In genomic region chr11:24618586-24618985, GRCm38 (mm10) we compare ENCODE assay signal across 18 mouse cellular contexts.
"Had no signal": no experiment of that assay in that cellular context is flagged by ENCODE, and none has a peak within 500 bp of the region (broad histone marks: within the 10 kb centered on the region; RNA-seq: fewer than 3 reads in every experiment).

No protein-coding gene starts in this region.

- H3K4me2 ChIP-seq: lung, embryonic 15.5 days; midbrain, embryonic 11.5 days; midbrain, embryonic 13.5 days; midbrain, embryonic 15.5 days; neural tube, embryonic 13.5 days; neural tube, embryonic 15.5 days; stomach, embryonic 15.5 days had no signal

- H3K9me3 ChIP-seq: lung, embryonic 15.5 days; megakaryocyte, embryonic 14.5 days; midbrain, embryonic 13.5 days; midbrain, embryonic 15.5 days; neural tube, embryonic 13.5 days; neural tube, embryonic 15.5 days; stomach, embryonic 15.5 days had no signal

- H3K27ac ChIP-seq: lung, embryonic 15.5 days; macrophage; midbrain, embryonic 13.5 days; midbrain, embryonic 15.5 days; neural tube, embryonic 13.5 days; neural tube, embryonic 15.5 days; stomach, embryonic 15.5 days; stomach, postnatal 0 days had no signal

- DNase-seq: lung, adult 2 months; lung, postnatal 14 days; lung, postnatal 36 days; right cerebral cortex, postnatal 14 days; thymus, adult 2 months; thymus, postnatal 25 days; thymus, postnatal 4 days had no signal

- H3K27me3 ChIP-seq: lung, embryonic 15.5 days; megakaryocyte, embryonic 14.5 days; midbrain, embryonic 13.5 days; midbrain, embryonic 15.5 days; neural tube, embryonic 13.5 days; neural tube, embryonic 15.5 days; stomach, embryonic 15.5 days had no signal

- H3K4me1 ChIP-seq: lung, embryonic 15.5 days; megakaryocyte, embryonic 14.5 days; midbrain, embryonic 13.5 days; midbrain, embryonic 15.5 days; neural tube, embryonic 15.5 days; stomach, embryonic 15.5 days had no signal

- H3K4me3 ChIP-seq: lung, embryonic 15.5 days; megakaryocyte, embryonic 14.5 days; midbrain, embryonic 13.5 days; midbrain, embryonic 15.5 days; neural tube, embryonic 13.5 days; neural tube, embryonic 15.5 days; stomach, embryonic 15.5 days had no signal

- H3K9ac ChIP-seq: lung, embryonic 15.5 days; midbrain, embryonic 13.5 days; midbrain, embryonic 15.5 days; neural tube, embryonic 13.5 days; neural tube, embryonic 15.5 days; stomach, embryonic 15.5 days had no signal

- ATAC-seq: lung, postnatal 0 days; midbrain, embryonic 13.5 days; midbrain, embryonic 15.5 days had no signal

- H3K36me3 ChIP-seq: lung, embryonic 15.5 days; midbrain, embryonic 13.5 days; midbrain, embryonic 15.5 days; neural tube, embryonic 13.5 days; neural tube, embryonic 15.5 days; stomach, embryonic 15.5 days had no signal
